Mouse (Mus musculus) stomach, postnatal 0 days (tissue): ENCODE data around the gene Lrp8.
A peak's percentile ranks its signal among the peaks of the same experiment; 100 is the strongest.

ENCODE experiments used
- CTCF ChIP-seq: IDR thresholded peaks from 2 replicates; pipeline ENCODE4 v1.5.1; 2016; ENCODE audit warnings: antibody characterized with exemption, low read depth, mild to moderate bottlenecking, moderate library complexity
- EP300 ChIP-seq: optimal IDR thresholded peaks from 2 replicates; pipeline ENCODE3; 2016; ENCODE audit warnings: antibody characterized with exemption

DNA sequence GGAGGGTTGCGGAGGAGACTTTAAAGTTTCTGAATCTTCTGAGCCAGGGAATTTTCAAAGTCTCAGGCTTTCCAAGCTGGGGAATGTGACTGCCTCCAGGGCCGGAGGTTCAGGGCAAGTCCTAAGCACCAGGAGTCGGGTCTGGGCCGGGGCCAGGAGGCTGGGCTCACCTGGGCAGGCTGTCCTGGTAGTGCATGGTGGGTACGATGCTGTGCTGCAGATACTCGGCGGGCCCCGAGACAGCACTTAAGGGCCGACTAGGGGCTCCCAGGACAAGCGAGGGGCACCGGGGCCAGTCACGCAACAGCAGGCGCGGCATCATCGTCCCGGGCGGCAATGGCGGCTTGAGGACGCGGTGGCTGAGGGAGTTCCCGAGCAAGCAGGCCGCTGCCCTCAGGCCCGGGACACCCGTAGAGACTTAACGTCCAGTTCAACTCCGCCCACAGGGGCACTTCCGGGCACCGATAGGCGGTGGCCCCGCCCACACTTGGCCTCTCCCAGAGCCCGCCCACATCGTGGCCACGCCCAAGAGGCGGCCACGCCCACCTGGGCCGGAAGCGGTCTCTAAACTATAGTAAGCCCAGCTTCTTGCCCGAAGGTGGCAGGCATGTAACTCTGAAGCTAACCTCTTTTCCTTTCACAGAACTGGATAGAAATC, 121.2 kb downstream of the Lrp8 start, which contains the start of gene Cpt2:
- TF ChIP-seq CTCF (peak; percentile 70), EP300 (no peak)
